Mouse (Mus musculus): ENCODE measurements around the gene Ppp1r2. TPM values are rescaled to one million over a fixed set of nuclear protein-coding genes. Genes with fewer than 3 reads are reported as not detected.

Gene Ppp1r2
- polyA plus RNA-seq, 2 experiments, result 40.5 to 77.7 TPM

DNA sequence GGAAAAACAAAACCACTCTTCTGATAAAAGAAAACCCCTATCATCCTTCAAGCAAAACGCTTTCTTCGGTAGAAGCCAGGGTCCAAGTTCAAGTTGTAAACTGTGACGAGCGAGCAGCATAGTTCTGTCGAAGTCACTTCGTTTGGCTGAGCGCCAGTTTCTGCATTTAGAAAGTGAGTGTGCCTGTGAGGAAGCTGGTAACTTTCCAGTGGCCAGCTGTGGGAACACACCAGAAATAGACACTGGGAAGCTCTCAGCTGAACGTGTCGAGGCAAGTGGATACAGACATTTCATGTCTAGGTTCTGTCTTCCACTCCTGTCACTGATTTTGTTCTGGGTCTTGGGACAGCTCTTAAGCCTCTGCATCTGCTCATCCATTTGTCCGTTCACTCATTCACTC, 15.2 kb upstream of the Ppp1r2 start:
- 39% methylated on average over 10 of the region's 10 CpGs for WGBS
- no peak overlapping the region for H3K27ac ChIP-seq (replicated peaks; ENCODE audit: low read depth, low read length)
- H3K36me3 ChIP-seq (ENCODE audit: control insufficient read depth, insufficient read depth, low read length), result no peaks in the 10 kb centered on the region
- peaks cover 4% of the 10 kb centered on the region; the same call in 1 of the 2 replicates for H3K4me1 ChIP-seq (ENCODE audit: control insufficient read depth, insufficient read depth, low read length)
- no peak overlapping the region for H3K4me2 ChIP-seq (replicated peaks; ENCODE audit: low read depth, low read length, severe bottlenecking)
- DNase-seq (ENCODE audit: low spot score) (peak; percentile 85), ATAC-seq (ENCODE audit: low FRiP score, low read depth) (peak; percentile 73)
- no peaks in the 10 kb centered on the region for H3K9me3 ChIP-seq (ENCODE audit: control insufficient read depth, low read length)
- H3K9ac ChIP-seq (ENCODE audit: low read depth, low read length, severe bottlenecking), result no peak overlapping the region
- TF ChIP-seq POLR2A (IDR thresholded peaks at IDR 0.05; ENCODE audit: borderline replicate concordance, extremely low read depth, insufficient read depth, insufficient read length), result no peak
- no peak overlapping the region for H3K4me3 ChIP-seq (replicated peaks; ENCODE audit: low read length)
- no peaks in the 10 kb centered on the region for H3K27me3 ChIP-seq (ENCODE audit: control insufficient read depth, insufficient read depth, low read length)

GRCm38 (mm10) chr16:31287712-31288111, 12.6 kb upstream of the Ppp1r2 start:
- ATAC-seq (ENCODE audit: low FRiP score, low read depth), result no peak
- no peaks in the 10 kb centered on the region for H3K36me3 ChIP-seq (ENCODE audit: control insufficient read depth, insufficient read depth, low read length)
- no peaks in the 10 kb centered on the region for H3K9me3 ChIP-seq (ENCODE audit: control insufficient read depth, low read length)
- no peak overlapping the region for H3K4me2 ChIP-seq (replicated peaks; ENCODE audit: low read depth, low read length, severe bottlenecking)
- H3K27ac ChIP-seq (replicated peaks; ENCODE audit: low read depth, low read length), result no peak overlapping the region
- no peak for DNase-seq (ENCODE audit: low spot score)
- H3K9ac ChIP-seq (ENCODE audit: low read depth, low read length, severe bottlenecking), result no peak overlapping the region
- no peak for TF ChIP-seq POLR2A (IDR thresholded peaks at IDR 0.05; ENCODE audit: borderline replicate concordance, extremely low read depth, insufficient read depth, insufficient read length)
- peaks cover 4% of the 10 kb centered on the region; the same call in 1 of the 2 replicates for H3K4me1 ChIP-seq (ENCODE audit: control insufficient read depth, insufficient read depth, low read length)
- WGBS, result 75% methylated on average over 3 of the region's 3 CpGs
- no peak overlapping the region for H3K4me3 ChIP-seq (replicated peaks; ENCODE audit: low read length)
- H3K27me3 ChIP-seq (ENCODE audit: control insufficient read depth, insufficient read depth, low read length), result no peaks in the 10 kb centered on the region

GRCm38 (mm10) chr16:31286801-31287488, 11.9 kb upstream of the Ppp1r2 start:
- no peak overlapping the region for H3K4me2 ChIP-seq (replicated peaks; ENCODE audit: low read depth, low read length, severe bottlenecking)
- WGBS, result 93% methylated on average over 11 of the region's 11 CpGs
- no peak for TF ChIP-seq POLR2A (IDR thresholded peaks at IDR 0.05; ENCODE audit: borderline replicate concordance, extremely low read depth, insufficient read depth, insufficient read length)
- no peaks in the 10 kb centered on the region for H3K36me3 ChIP-seq (ENCODE audit: control insufficient read depth, insufficient read depth, low read length)
- no peak overlapping the region for H3K4me3 ChIP-seq (replicated peaks; ENCODE audit: low read length)
- H3K4me1 ChIP-seq (ENCODE audit: control insufficient read depth, insufficient read depth, low read length), result peaks cover 4% of the 10 kb centered on the region; the same call in 1 of the 2 replicates
- no peak overlapping the region for H3K9ac ChIP-seq (ENCODE audit: low read depth, low read length, severe bottlenecking)
- ATAC-seq (ENCODE audit: low FRiP score, low read depth), result no peak
- no peaks in the 10 kb centered on the region for H3K9me3 ChIP-seq (ENCODE audit: control insufficient read depth, low read length)
- no peak overlapping the region for H3K27ac ChIP-seq (replicated peaks; ENCODE audit: low read depth, low read length)
- no peaks in the 10 kb centered on the region for H3K27me3 ChIP-seq (ENCODE audit: control insufficient read depth, insufficient read depth, low read length)
- DNase-seq (ENCODE audit: low spot score), result no peak

DNA sequence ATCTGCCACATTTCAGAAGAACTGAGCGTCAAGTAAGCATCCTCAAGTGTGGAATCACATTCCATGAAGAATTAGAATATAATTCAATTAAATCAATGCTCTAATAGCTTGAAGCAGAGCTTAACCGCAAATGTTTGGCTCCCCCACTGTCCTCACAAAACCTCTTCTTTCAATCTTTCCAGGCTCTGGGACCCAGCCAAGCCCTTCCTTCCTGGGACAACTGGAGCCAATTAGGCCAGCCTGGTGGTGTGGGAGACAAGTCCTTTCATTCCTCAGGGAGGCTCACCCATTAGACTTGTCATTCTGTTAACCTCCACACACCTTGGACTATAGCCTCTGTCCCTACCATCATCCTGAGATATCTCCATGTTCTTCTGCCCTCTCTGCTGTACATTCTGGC, 6.9 kb upstream of the Ppp1r2 start:
- no peak overlapping the region for H3K27ac ChIP-seq (replicated peaks; ENCODE audit: low read depth, low read length)
- DNase-seq (ENCODE audit: low spot score), result no peak
- H3K4me1 ChIP-seq (ENCODE audit: control insufficient read depth, insufficient read depth, low read length), result peaks cover 1% of the 10 kb centered on the region; the same call in 1 of the 2 replicates
- no peaks in the 10 kb centered on the region for H3K9me3 ChIP-seq (ENCODE audit: control insufficient read depth, low read length)
- no peaks in the 10 kb centered on the region for H3K36me3 ChIP-seq (ENCODE audit: control insufficient read depth, insufficient read depth, low read length)
- 66% methylated on average over 2 of the region's 2 CpGs for WGBS
- H3K4me2 ChIP-seq (replicated peaks; ENCODE audit: low read depth, low read length, severe bottlenecking), result no peak overlapping the region
- TF ChIP-seq POLR2A (IDR thresholded peaks at IDR 0.05; ENCODE audit: borderline replicate concordance, extremely low read depth, insufficient read depth, insufficient read length), result no peak
- H3K9ac ChIP-seq (ENCODE audit: low read depth, low read length, severe bottlenecking), result no peak overlapping the region
- no peak overlapping the region for H3K4me3 ChIP-seq (replicated peaks; ENCODE audit: low read length)
- H3K27me3 ChIP-seq (ENCODE audit: control insufficient read depth, insufficient read depth, low read length), result no peaks in the 10 kb centered on the region
- ATAC-seq (ENCODE audit: low FRiP score, low read depth), result no peak

GRCm38 (mm10) chr16:31280176-31280575, 5.1 kb upstream of the Ppp1r2 start:
- peaks cover 7% of the 10 kb centered on the region for H3K4me1 ChIP-seq (ENCODE audit: control insufficient read depth, insufficient read depth, low read length)
- ATAC-seq (ENCODE audit: low FRiP score, low read depth), result no peak
- no peak for TF ChIP-seq POLR2A (IDR thresholded peaks at IDR 0.05; ENCODE audit: borderline replicate concordance, extremely low read depth, insufficient read depth, insufficient read length)
- no peak overlapping the region for H3K27ac ChIP-seq (replicated peaks; ENCODE audit: low read depth, low read length)
- H3K4me3 ChIP-seq (replicated peaks; ENCODE audit: low read length), result no peak overlapping the region
- H3K4me2 ChIP-seq (replicated peaks; ENCODE audit: low read depth, low read length, severe bottlenecking), result no peak overlapping the region
- no peak for DNase-seq (ENCODE audit: low spot score)
- WGBS, result 84% methylated on average over 4 of the region's 4 CpGs
- no peak overlapping the region for H3K9ac ChIP-seq (ENCODE audit: low read depth, low read length, severe bottlenecking)
- no peaks in the 10 kb centered on the region for H3K9me3 ChIP-seq (ENCODE audit: control insufficient read depth, low read length)
- H3K27me3 ChIP-seq (ENCODE audit: control insufficient read depth, insufficient read depth, low read length), result no peaks in the 10 kb centered on the region
- no peaks in the 10 kb centered on the region for H3K36me3 ChIP-seq (ENCODE audit: control insufficient read depth, insufficient read depth, low read length)

Data from limb, embryonic 14.5 days (tissue).